Mouse (Mus musculus) CH12.LX (cell line): ENCODE measurements around the gene Gm26602. TPM values are rescaled to one million over a fixed set of nuclear protein-coding genes. Genes with fewer than 3 reads are reported as not detected.

Experiments used
- DNase-seq: peaks from one replicate; pipeline ENCODE4 v3.0.0-alpha.2; 2013; ENCODE audit errors: extremely low read depth
- H3K27ac ChIP-seq: 2 replicates; pipeline ENCODE4 v1.5.1; 2012; ENCODE audit warnings: low read depth, mild to moderate bottlenecking, control low read depth, moderate library complexity; ENCODE audit not compliant: insufficient read depth
- H3K27me3 ChIP-seq: replicated peaks from 2 replicates; pipeline ENCODE3; 2012; ENCODE audit warnings: inconsistent platforms
- H3K36me3 ChIP-seq, 2 experiments: replicated peaks in 1 of 2; 2 replicates each; pipeline versions ENCODE3 to v1.6.1; 2012; ENCODE audit warnings: inconsistent platforms in 1 of 2, low read length in 1 of 2, mild to moderate bottlenecking in 1 of 2, mixed read lengths in 1 of 2, moderate library complexity in 1 of 2; ENCODE audit not compliant: control insufficient read depth in 1 of 2, insufficient read depth in 1 of 2
- H3K4me1 ChIP-seq, 2 experiments: 2 replicates each; pipeline ENCODE4 v1.6.1; 2012; ENCODE audit warnings: inconsistent platforms in 1 of 2, moderate library complexity in 1 of 2; ENCODE audit not compliant: insufficient read depth in 2 of 2, control insufficient read depth in 1 of 2
- H3K4me2 ChIP-seq: 2 replicates; pipeline ENCODE4 v1.6.1; 2012; ENCODE audit warnings: low read depth, mild to moderate bottlenecking, control low read depth; ENCODE audit not compliant: poor library complexity, insufficient read depth, severe bottlenecking
- H3K4me3 ChIP-seq, 3 experiments: fragments of 150-350 bp in 1 of 3; sonication (generic) in 1 of 3; replicated peaks in 1 of 3; 2 replicates each; pipeline versions ENCODE3 to v1.5.1; 2011 to 2012; ENCODE audit warnings: low read depth in 2 of 3, low read length in 2 of 3, mild to moderate bottlenecking in 2 of 3, moderate library complexity in 2 of 3, control low read depth in 1 of 3, improper control_type of control experiment in 1 of 3, inconsistent platforms in 1 of 3, mixed read lengths in 1 of 3; ENCODE audit not compliant: poor library complexity in 1 of 3
- H3K79me2 ChIP-seq: replicated peaks from 2 replicates; pipeline ENCODE4 v1.6.1; 2012; ENCODE audit warnings: mild to moderate bottlenecking, moderate library complexity; ENCODE audit not compliant: control insufficient read depth, poor library complexity, insufficient read depth, severe bottlenecking; ENCODE audit errors: extremely low read depth
- H3K9ac ChIP-seq: 2 replicates; pipeline ENCODE4 v1.6.1; 2012; ENCODE audit warnings: low read depth, mild to moderate bottlenecking, control low read depth, moderate library complexity; ENCODE audit not compliant: insufficient read depth
- H3K9me3 ChIP-seq: replicated peaks from 2 replicates; pipeline ENCODE3; 2012; ENCODE audit warnings: low read length, inconsistent platforms, mixed read lengths
- CHD1 ChIP-seq: IDR thresholded peaks from 2 replicates; pipeline ENCODE4 v1.6.1; 2012; ENCODE audit warnings: low read depth, low read length, improper control_type of control experiment, inconsistent platforms
- ELF1 ChIP-seq: IDR thresholded peaks from 2 replicates; pipeline ENCODE4 v1.6.1; 2014; ENCODE audit warnings: low read depth, mild to moderate bottlenecking, inconsistent platforms, low read length, improper control_type of control experiment
- GABPA ChIP-seq: IDR thresholded peaks from 2 replicates; pipeline ENCODE4 v1.6.1; 2012; ENCODE audit warnings: low read depth, low read length, improper control_type of control experiment, inconsistent platforms; ENCODE audit not compliant: insufficient replicate concordance
- HCFC1 ChIP-seq: IDR thresholded peaks from 2 replicates; pipeline ENCODE4 v1.6.1; 2012; ENCODE audit warnings: low read depth, mild to moderate bottlenecking, inconsistent platforms, low read length, improper control_type of control experiment
- JUN ChIP-seq: IDR thresholded peaks from 2 replicates; pipeline ENCODE4 v1.6.1; 2011; ENCODE audit warnings: low read depth, mild to moderate bottlenecking, low read length, improper control_type of control experiment, moderate library complexity; ENCODE audit not compliant: insufficient read depth
- KAT2A ChIP-seq: IDR thresholded peaks from 2 replicates; pipeline ENCODE4 v1.6.1; 2012; ENCODE audit warnings: low read length, improper control_type of control experiment, inconsistent platforms; ENCODE audit not compliant: insufficient replicate concordance
- MAFK ChIP-seq: IDR thresholded peaks from 2 replicates; pipeline ENCODE4 v1.6.1; 2011; ENCODE audit warnings: low read length, improper control_type of control experiment; ENCODE audit not compliant: insufficient replicate concordance
- MXI1 ChIP-seq: IDR thresholded peaks from 2 replicates; pipeline ENCODE4 v1.6.1; 2011; ENCODE audit warnings: mild to moderate bottlenecking, low read depth, low read length, improper control_type of control experiment
- NRF1 ChIP-seq: IDR thresholded peaks from 2 replicates; pipeline ENCODE4 v1.6.1; 2014; ENCODE audit warnings: low read depth, mild to moderate bottlenecking, inconsistent platforms, low read length, improper control_type of control experiment, moderate library complexity
- RCOR1 ChIP-seq: conservative IDR thresholded peaks from 2 replicates; pipeline ENCODE4 v1.6.1; 2012; ENCODE audit warnings: low read depth, mild to moderate bottlenecking, inconsistent platforms, low read length, improper control_type of control experiment
- SMC3 ChIP-seq: IDR thresholded peaks from 2 replicates; pipeline ENCODE4 v1.6.1; 2011; ENCODE audit warnings: low read depth, low read length, improper control_type of control experiment
- TBP ChIP-seq: conservative IDR thresholded peaks from 2 replicates; pipeline ENCODE4 v1.6.1; 2011; ENCODE audit warnings: low read depth, low read length, improper control_type of control experiment
- UBTF ChIP-seq: IDR thresholded peaks from 2 replicates; pipeline ENCODE4 v1.6.1; 2012; ENCODE audit warnings: low read depth, mild to moderate bottlenecking, inconsistent platforms, low read length, improper control_type of control experiment, moderate library complexity
- USF2 ChIP-seq: conservative IDR thresholded peaks from 2 replicates; pipeline ENCODE4 v1.6.1; 2011; ENCODE audit warnings: low read depth, low read length, improper control_type of control experiment
- ZC3H11A ChIP-seq: IDR thresholded peaks from 2 replicates; pipeline ENCODE4 v1.6.1; 2012; ENCODE audit warnings: low read depth, mild to moderate bottlenecking, inconsistent platforms, low read length, improper control_type of control experiment
- ZMIZ1 ChIP-seq: IDR thresholded peaks from 2 replicates; pipeline ENCODE4 v1.6.1; 2012; ENCODE audit warnings: low read depth, mild to moderate bottlenecking, inconsistent platforms, low read length, improper control_type of control experiment
- dilution Hi-C: fragments of 300-500 bp; cut with MboI; formaldehyde crosslinking; loops from 2 replicates; pipeline ENCODE4 v1.14.3; 2020; ENCODE audit warnings: low sequenced_read_pairs; ENCODE audit not compliant: extremely low pct_unique_long_range_greater_than_20kb, extremely low pct_ligation_motif_present
- in situ Hi-C: fragments of 300-500 bp; cut with MboI; formaldehyde crosslinking; loops from 3 replicates; pipeline ENCODE4 v1.14.3; 2019; ENCODE audit warnings: low sequenced_read_pairs, low pct_ligation_motif_present, low pct_unique_long_range_greater_than_20kb, mixed read lengths
- polyA plus RNA-seq: library from polyadenylated mRNA; unstranded; fragments of >175 nt; gene quantifications from 2 replicates; pipeline ENCODE4 v1.2.1, GENCODE M21; 2012; ENCODE audit warnings: low read depth; ENCODE audit not compliant: insufficient read length
- total RNA-seq, 2 experiments: library from RNA; depleted of rRNA; stranded (reverse); fragments of 300-350 nt in 1 of 2; fragments of >200 nt in 1 of 2; gene quantifications; 2 replicates each; pipeline ENCODE4 v1.2.3; 2012 to 2014

The Gm26602 gene
- total and polyA plus RNA-seq, 3 experiments: 8.1 TPM; not detected in 2

- no peak for TF ChIP-seq JUN
- no peak for TF ChIP-seq RCOR1
- H3K36me3 ChIP-seq: no peaks in the 10 kb centered on the region
- no peak overlapping the region for H3K9ac ChIP-seq
- no peaks in the 10 kb centered on the region for H3K27me3 ChIP-seq
- H3K27ac ChIP-seq: no peak overlapping the region
- no peak overlapping the region for H3K4me2 ChIP-seq
- in situ Hi-C loops (loop anchor here (5.0 kb wide), 1 partner anchor 88 kb away; no protein-coding TSS in a partner anchor), dilution Hi-C loops (no loop called here)
- H3K79me2 ChIP-seq: no peaks in the 10 kb centered on the region; the same call in 1 of the 2 replicates
- H3K9me3 ChIP-seq: peaks cover 4% of the 10 kb centered on the region
- peaks cover 9 to 33% of the 10 kb centered on the region in 2 experiments for H3K4me1 ChIP-seq
- no peak overlapping the region for H3K4me3 ChIP-seq
- DNase-seq: no peak
Observed at GRCm38 (mm10) chr10:79920056-79920890, 9.6 kb downstream of the Gm26602 start.

- H3K4me3 ChIP-seq: no peak within 1 kb of the TSS
- H3K36me3 ChIP-seq: no peaks in the 10 kb centered on the region
- TF ChIP-seq UBTF (no peak), ZC3H11A (no peak), RCOR1 (no peak), USF2 (no peak), TBP (no peak), MAFK (no peak), HCFC1 (no peak)
- no peaks in the 10 kb centered on the region for H3K27me3 ChIP-seq
- H3K79me2 ChIP-seq: no peaks in the 10 kb centered on the region; the same call in 1 of the 2 replicates
- in situ Hi-C loops: loop anchor here (5.0 kb wide), 1 partner anchor 89 kb away; no protein-coding TSS in a partner anchor
- no peak within 1 kb of the TSS for H3K4me2 ChIP-seq
- DNase-seq: no peak
- dilution Hi-C loops: no loop called here
- H3K4me1 ChIP-seq: peaks cover 3 to 32% of the 10 kb centered on the region in 2 experiments
- H3K9ac ChIP-seq: no peak within 1 kb of the TSS
- no peak within 1 kb of the TSS for H3K27ac ChIP-seq
- peaks cover 4% of the 10 kb centered on the region for H3K9me3 ChIP-seq
Observed at GRCm38 (mm10) chr10:79920958-79921535, 10.4 kb downstream of the Gm26602 start, which contains the start of gene R3hdm4. Gene R3hdm4 (minus strand): TSS chr10:79921208.

DNA sequence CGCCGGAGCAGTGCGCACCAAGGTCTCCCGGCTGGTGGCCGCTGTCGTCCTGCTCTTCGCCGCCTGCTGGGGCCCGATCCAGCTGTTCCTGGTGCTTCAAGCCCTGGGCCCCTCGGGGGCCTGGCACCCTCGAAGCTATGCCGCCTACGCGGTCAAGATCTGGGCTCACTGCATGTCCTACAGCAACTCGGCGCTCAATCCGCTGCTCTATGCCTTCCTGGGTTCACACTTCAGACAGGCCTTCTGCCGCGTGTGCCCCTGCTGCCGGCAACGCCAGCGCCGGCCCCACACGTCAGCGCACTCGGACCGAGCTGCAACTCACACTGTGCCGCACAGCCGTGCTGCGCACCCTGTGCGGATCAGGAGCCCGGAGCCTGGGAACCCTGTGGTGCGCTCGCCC is 10.9 kb downstream of the Gm26602 start:
- Histone ChIP-seq H3K4me1 (peaks cover 2 to 33% of the 10 kb centered on the region in 2 experiments; a peak in 2 of 4 replicates), H3K79me2 (no peaks in the 10 kb centered on the region), H3K9ac (no peak overlapping the region), H3K9me3 (peaks cover 4% of the 10 kb centered on the region), H3K36me3 (no peaks in the 10 kb centered on the region), H3K4me3 (no peak overlapping the region), H3K27me3 (no peaks in the 10 kb centered on the region), H3K27ac (no peak overlapping the region), H3K4me2 (no peak overlapping the region)
- dilution Hi-C loops (no loop called here), in situ Hi-C loops (loop anchor here (5.0 kb wide), 1 partner anchor 89 kb away; no protein-coding TSS in a partner anchor)
- DNase-seq: no peak
- no peak for TF ChIP-seq MAFK
- no peak for TF ChIP-seq NRF1
- TF ChIP-seq ELF1: no peak
- TF ChIP-seq HCFC1: no peak
- no peak for TF ChIP-seq SMC3
- TF ChIP-seq KAT2A: no peak
- TF ChIP-seq GABPA: no peak
- TF ChIP-seq CHD1: no peak
- TF ChIP-seq ZMIZ1: no peak
- TF ChIP-seq MXI1: no peak
- TF ChIP-seq UBTF: no peak
